Comparison of ENCODE assay signal across 21 mouse cellular contexts in genomic region chr2:135761226-135761802, GRCm38 (mm10).
DNase-seq lines count a peak whose midpoint lies in the region; ATAC-seq and TF ChIP-seq lines count a peak whose summit lies in the region.
"Had no signal": no experiment of that assay in that cellular context is flagged by ENCODE, and none has a peak within 500 bp of the region (broad histone marks: within the 10 kb centered on the region; RNA-seq: fewer than 3 reads in every experiment).

No protein-coding gene starts in this region.

- no peak for TF ChIP-seq CTCF in lung, postnatal 0 days (IDR thresholded peaks at IDR 0.05)

- no peak overlapping the region for H3K27ac ChIP-seq in lung, embryonic 16.5 days (ENCODE audit: low read length)
- H3K27ac ChIP-seq in lung, postnatal 0 days (ENCODE audit: low read length), result no peak overlapping the region
- H3K27ac ChIP-seq: hindbrain, embryonic 13.5 days; liver, embryonic 12.5 days; lung, embryonic 15.5 days; midbrain, embryonic 10.5 days; stomach, embryonic 15.5 days had no signal

- DNase-seq in adrenal gland, postnatal 10 days, result peak; percentile 41
- no peak for DNase-seq in adrenal gland, postnatal 4 days (ENCODE audit: low spot score in 2 of 2)
- DNase-seq in heart, adult 18-20 months, result peak; percentile 38 to 54
- DNase-seq in heart, postnatal 25 days (ENCODE audit: low spot score), result no peak
- DNase-seq in lung, postnatal 0 days (ENCODE audit: low spot score), result no peak
- DNase-seq in right cerebral cortex, adult 2 months (ENCODE audit: low spot score in 2 of 2), result no peak
- DNase-seq: gastrocnemius, postnatal 14 days; kidney, adult 11 months; kidney, postnatal 25 days; right cerebral cortex, adult 18-20 months; spleen, adult 18-20 months; thymus, postnatal 25 days had no signal

- peak; percentile 29; the same call in 1 of the 2 replicates for ATAC-seq in lung, embryonic 16.5 days (ENCODE audit: low read depth)
- no peak for ATAC-seq in lung, postnatal 0 days
- ATAC-seq in megakaryocyte-erythroid progenitor cell, adult 5-6 weeks (replicated peaks; ENCODE audit: low FRiP score, low TSS enrichment, poor library complexity, severe bottlenecking), result peak; percentile 95
- ATAC-seq: activated CD4-positive, CD25-positive, alpha-beta regulatory T cell, adult 4 months; liver, embryonic 12.5 days had no signal

- WGBS in lung, embryonic 16.5 days, result 73% methylated on average over 8 of the region's 8 CpGs
- 74% methylated on average over 8 of the region's 8 CpGs for WGBS in lung, postnatal 0 days

- no peaks in the 10 kb centered on the region for H3K36me3 ChIP-seq in lung, embryonic 16.5 days (ENCODE audit: control insufficient read depth, insufficient read depth, low read length)
- no peaks in the 10 kb centered on the region for H3K36me3 ChIP-seq in lung, postnatal 0 days (ENCODE audit: insufficient read depth, low read length)
- H3K36me3 ChIP-seq: hindbrain, embryonic 13.5 days; liver, embryonic 12.5 days; lung, embryonic 15.5 days; midbrain, embryonic 10.5 days; stomach, embryonic 15.5 days had no signal

- no peak overlapping the region for H3K9ac ChIP-seq in lung, embryonic 16.5 days (ENCODE audit: low read length)
- no peak overlapping the region for H3K9ac ChIP-seq in lung, postnatal 0 days (replicated peaks; ENCODE audit: low read depth)
- H3K9ac ChIP-seq: hindbrain, embryonic 13.5 days; liver, embryonic 12.5 days; lung, embryonic 15.5 days; stomach, embryonic 15.5 days had no signal

- no peaks in the 10 kb centered on the region for H3K27me3 ChIP-seq in lung, embryonic 16.5 days (ENCODE audit: control insufficient read depth, insufficient read depth, low read depth, low read length)
- H3K27me3 ChIP-seq in lung, postnatal 0 days (replicated peaks; ENCODE audit: insufficient read depth, low read length), result no peaks in the 10 kb centered on the region
- H3K27me3 ChIP-seq: CH12.LX; hindbrain, embryonic 13.5 days; liver, embryonic 12.5 days; lung, embryonic 15.5 days; stomach, embryonic 15.5 days had no signal

- no peak overlapping the region for H3K4me2 ChIP-seq in lung, embryonic 16.5 days (ENCODE audit: low read depth, low read length)
- H3K4me2 ChIP-seq in lung, postnatal 0 days (replicated peaks; ENCODE audit: low read depth, low read length), result no peak overlapping the region
- H3K4me2 ChIP-seq: hindbrain, embryonic 13.5 days; liver, embryonic 12.5 days; lung, embryonic 15.5 days; stomach, embryonic 15.5 days had no signal

- H3K4me3 ChIP-seq in lung, embryonic 16.5 days (ENCODE audit: low read length), result no peak overlapping the region
- no peak overlapping the region for H3K4me3 ChIP-seq in lung, postnatal 0 days (ENCODE audit: low read depth, low read length)
- H3K4me3 ChIP-seq: hindbrain, embryonic 13.5 days; liver, embryonic 12.5 days; lung, embryonic 15.5 days; midbrain, embryonic 10.5 days; stomach, embryonic 15.5 days had no signal

- intact Hi-C loops in heart, postnatal 25 days (cut with DNase I), result no loop called here

- H3K9me3 ChIP-seq in lung, embryonic 16.5 days (ENCODE audit: control insufficient read depth, low read length), result no peaks in the 10 kb centered on the region
- H3K9me3 ChIP-seq in lung, postnatal 0 days (ENCODE audit: low read length), result no peaks in the 10 kb centered on the region
- H3K9me3 ChIP-seq: hindbrain, embryonic 13.5 days; liver, embryonic 12.5 days; lung, embryonic 15.5 days; midbrain, embryonic 10.5 days; stomach, embryonic 15.5 days had no signal

- no peak for TF ChIP-seq EP300 in lung, postnatal 0 days (IDR thresholded peaks at IDR 0.05)

- peaks cover 11% of the 10 kb centered on the region for H3K4me1 ChIP-seq in lung, embryonic 16.5 days (replicated peaks; ENCODE audit: control insufficient read depth, insufficient read depth, low read length)
- no peaks in the 10 kb centered on the region; the same call in 1 of the 2 replicates for H3K4me1 ChIP-seq in lung, postnatal 0 days (ENCODE audit: insufficient read depth, low read depth, low read length)
- H3K4me1 ChIP-seq: stomach, embryonic 15.5 days had no signal

Comparison
In these comparisons a context has a peak if more than half of its experiments do, and no peak if none do; other contexts are left out.
1. DNase-seq: peak in adrenal gland, postnatal 10 days (single experiment) and heart, adult 18-20 months (2 of 2); none in adrenal gland, postnatal 4 days (0 of 2), heart, postnatal 25 days (single experiment), lung, postnatal 0 days (single experiment) and right cerebral cortex, adult 2 months (0 of 2).